In the genomic region with DNA sequence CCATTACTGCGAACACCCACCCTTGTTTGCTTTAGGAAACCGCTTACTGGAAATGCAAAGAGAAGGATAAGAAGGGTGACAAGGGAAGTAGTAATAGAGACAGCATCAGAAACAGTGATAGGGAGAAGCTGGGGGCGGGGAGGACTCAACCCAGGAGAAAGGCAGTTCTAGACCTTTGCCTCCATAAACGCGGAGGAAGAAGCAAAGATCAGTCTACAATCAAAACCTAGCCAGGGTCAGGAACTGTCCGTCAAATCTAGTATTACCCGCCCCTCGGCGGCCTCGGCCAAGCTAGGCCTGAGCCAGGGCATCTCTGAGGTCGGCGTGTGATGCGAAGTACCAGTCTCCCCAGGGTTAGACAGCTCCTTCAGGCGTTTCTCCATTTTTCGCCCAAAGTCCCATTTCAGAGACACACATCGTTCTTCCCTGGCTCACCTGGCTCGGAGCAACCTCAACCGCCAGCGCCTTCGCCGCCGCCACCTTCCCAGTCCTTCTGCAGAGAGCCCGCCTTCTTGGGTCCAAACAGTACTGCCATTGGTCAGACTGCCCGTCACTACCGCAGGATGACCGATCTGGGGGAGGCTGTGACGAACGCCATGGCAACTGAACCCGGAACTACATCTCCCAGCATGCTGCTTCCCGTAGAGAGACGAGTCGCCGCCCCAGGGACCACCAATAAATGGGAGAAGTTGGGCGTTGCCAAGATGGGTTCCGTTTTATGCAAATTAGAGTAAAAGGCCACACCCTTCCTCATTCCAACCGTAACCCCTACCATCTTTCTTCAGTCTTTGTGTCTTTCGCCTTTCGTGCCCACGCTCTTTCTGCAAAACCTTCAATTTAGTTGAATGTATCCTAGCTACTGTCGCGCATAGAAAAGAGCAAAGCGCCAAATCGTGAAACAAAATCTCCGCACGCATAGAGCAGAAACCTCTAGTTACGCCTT, we compare ENCODE assay signal across 8 mouse cellular contexts. TPM values are rescaled to one million over a fixed set of nuclear protein-coding genes. Genes with fewer than 3 reads are reported as not detected.
DNase-seq lines count a peak whose midpoint lies in the region; ATAC-seq lines count a peak whose summit lies in the region.

Gene Cryzl1 (minus strand): TSS at position 853 of the 943 bp plus-strand sequence.

- H3K36me3 ChIP-seq in hindbrain, embryonic 15.5 days: 0 out of 2 replicates have a peak, but pooled peaks cover 5% of the 10 kb centered on the region

- WGBS in hindbrain, embryonic 15.5 days: under 1% methylated on average over 46 of the region's 46 CpGs

- peak; percentile 94 for ATAC-seq in hindbrain, embryonic 15.5 days (ENCODE audit: low FRiP score, low read depth)

- H3K9ac ChIP-seq in hindbrain, embryonic 15.5 days: peak within 1 kb of the TSS; percentile 96

- no peaks in the 10 kb centered on the region for H3K27me3 ChIP-seq in hindbrain, embryonic 15.5 days

- peak; percentile 91 for DNase-seq in T-cell, adult 2 months (ENCODE audit: low spot score)
- DNase-seq in cerebellum, postnatal 36 days: peak; percentile 98
- peak; percentile 97 to 99 for DNase-seq in frontal cortex, postnatal 36 days (ENCODE audit: low spot score in 2 of 2)
- DNase-seq in left cerebral cortex, adult 11 months (ENCODE audit: low spot score): peak; percentile 99
- peak; percentile 98 to 99 for DNase-seq in lung, postnatal 4 days
- peak; percentile 97 for DNase-seq in retina, postnatal 7 days (ENCODE audit: low read depth, low spot score)
- DNase-seq in urinary bladder, adult 2 months (ENCODE audit: low spot score): peak; percentile 86

- peak within 1 kb of the TSS; percentile 78 for H3K4me2 ChIP-seq in hindbrain, embryonic 15.5 days

- H3K4me3 ChIP-seq in hindbrain, embryonic 15.5 days: peak within 1 kb of the TSS; percentile 92

- H3K27ac ChIP-seq in hindbrain, embryonic 15.5 days (replicated peaks): peak within 1 kb of the TSS; percentile 93

- no peaks in the 10 kb centered on the region for H3K9me3 ChIP-seq in hindbrain, embryonic 15.5 days

- peaks cover 30% of the 10 kb centered on the region for H3K4me1 ChIP-seq in hindbrain, embryonic 15.5 days (replicated peaks)

RNA-seq across cellular contexts. Expression of gene Cryzl1, which starts in this region (rescaled TPM):
- 92.8 and 93.4 TPM in 2 replicates for polyA plus RNA-seq in hindbrain, embryonic 15.5 days (2015; fragmentation: Nextera tagmentation; extraction: Ambion mirVana)
- 53.7 and 66.1 TPM in 2 replicates for polyA plus RNA-seq in urinary bladder, adult 2 months (2012; rRNA removed)

Comparison
In these comparisons a context has a peak if more than half of its experiments do, and no peak if none do; other contexts are left out.
1. Peak in every context shown above with its lines: DNase-seq, ATAC-seq, H3K4me3 ChIP-seq and H3K27ac ChIP-seq.